Mouse (Mus musculus): ENCODE measurements at regions not wholly inside any gene's neighbourhood (a gene's known extent, or its start where the extent isn't known, plus 50 kb on each side); places are given as distances from the start of the nearest gene placed in this dataset.

GRCm38 (mm10) chr14:76917139-76917929 is 119.2 kb upstream of the Ccdc122 start:
- no peak for DNase-seq (ENCODE audit: low read depth, low spot score)

GRCm38 (mm10) chr14:76913850-76914249 is 122.7 kb upstream of the Ccdc122 start:
- no peak for DNase-seq (ENCODE audit: low read depth, low spot score)

- DNase-seq (ENCODE audit: low read depth, low spot score): no peak
Observed at GRCm38 (mm10) chr14:76912301-76913001, 124.1 kb upstream of the Ccdc122 start.

- no peak for DNase-seq (ENCODE audit: low read depth, low spot score)
Observed at GRCm38 (mm10) chr14:76911271-76911670, 125.3 kb upstream of the Ccdc122 start.

GRCm38 (mm10) chr14:76910186-76910585 is 126.4 kb upstream of the Ccdc122 start:
- DNase-seq (ENCODE audit: low read depth, low spot score): no peak

GRCm38 (mm10) chr14:76907941-76908340 is 128.6 kb upstream of the Ccdc122 start:
- no peak for DNase-seq (ENCODE audit: low read depth, low spot score)

- DNase-seq (ENCODE audit: low read depth, low spot score): no peak
Observed at GRCm38 (mm10) chr14:76902962-76903757, 133.4 kb upstream of the Ccdc122 start.

- no peak for DNase-seq (ENCODE audit: low read depth, low spot score)
Observed at GRCm38 (mm10) chr14:76901490-76901889, 135.1 kb upstream of the Ccdc122 start.

- DNase-seq (ENCODE audit: low read depth, low spot score): no peak
Observed at GRCm38 (mm10) chr14:76899331-76899730, 137.2 kb upstream of the Ccdc122 start.

GRCm38 (mm10) chr14:76887708-76888107 is 148.9 kb upstream of the Ccdc122 start:
- no peak for DNase-seq (ENCODE audit: low read depth, low spot score)

GRCm38 (mm10) chr14:76887201-76887600 is 149.4 kb upstream of the Ccdc122 start:
- peak; percentile 21 for DNase-seq (ENCODE audit: low read depth, low spot score)

GRCm38 (mm10) chr14:76883231-76883651 is 153.3 kb upstream of the Ccdc122 start:
- no peak for DNase-seq (ENCODE audit: low read depth, low spot score)

GRCm38 (mm10) chr14:76882711-76883171 is 153.8 kb upstream of the Ccdc122 start:
- DNase-seq (ENCODE audit: low read depth, low spot score): peak; percentile 21

GRCm38 (mm10) chr14:76880851-76881250 is 155.7 kb upstream of the Ccdc122 start:
- no peak for DNase-seq (ENCODE audit: low read depth, low spot score)

- DNase-seq (ENCODE audit: low read depth, low spot score): no peak
Observed at GRCm38 (mm10) chr14:76877306-76877705, 159.3 kb upstream of the Ccdc122 start.

- DNase-seq (ENCODE audit: low read depth, low spot score): peak; percentile 35
Observed at GRCm38 (mm10) chr14:76876015-76876414, 160.6 kb upstream of the Ccdc122 start.

GRCm38 (mm10) chr14:76875266-76875900 is 161.2 kb upstream of the Ccdc122 start:
- DNase-seq (ENCODE audit: low read depth, low spot score): no peak

GRCm38 (mm10) chr14:76874542-76875265 is 161.9 kb upstream of the Ccdc122 start:
- DNase-seq (ENCODE audit: low read depth, low spot score): no peak

GRCm38 (mm10) chr14:76873684-76874083 is 162.9 kb upstream of the Ccdc122 start:
- DNase-seq (ENCODE audit: low read depth, low spot score): no peak

- no peak for DNase-seq (ENCODE audit: low read depth, low spot score)
Observed at GRCm38 (mm10) chr14:76872976-76873375, 163.6 kb upstream of the Ccdc122 start.

GRCm38 (mm10) chr14:76872510-76872909 is 164.1 kb upstream of the Ccdc122 start:
- DNase-seq (ENCODE audit: low read depth, low spot score): no peak
